ENCODE assay signal across 8 mouse cellular contexts in genomic region chr5:127353002-127353401, GRCm38 (mm10).
DNase-seq lines count a peak whose midpoint lies in the region.

No protein-coding gene starts in this region.

- intact Hi-C loops in gastrocnemius, postnatal 14 days (cut with DNase I; ENCODE audit: low total_unique reads): no loop called here

- DNase-seq in adrenal gland, postnatal 36 days: peak; percentile 26
- no peak for DNase-seq in adrenal gland, postnatal 25 days
- DNase-seq in kidney, postnatal 10 days: peak; percentile 25
- DNase-seq in kidney, postnatal 14 days: no peak
- peak; percentile 11 for DNase-seq in thymus, postnatal 4 days
- no peak for DNase-seq in thymus, postnatal 10 days (ENCODE audit: low spot score in 2 of 2)
- no peak for DNase-seq in gastrocnemius, postnatal 14 days
- no peak for DNase-seq in layer of hippocampus, adult 9-11 months

Comparison
In these comparisons a context has a peak if more than half of its experiments do, and no peak if none do; other contexts are left out.
1. DNase-seq: peak in adrenal gland, postnatal 36 days (2 of 2), kidney, postnatal 10 days (single experiment) and thymus, postnatal 4 days (single experiment); none in adrenal gland, postnatal 25 days (single experiment), kidney, postnatal 14 days (single experiment), thymus, postnatal 10 days (0 of 2), gastrocnemius, postnatal 14 days (single experiment) and layer of hippocampus, adult 9-11 months (single experiment).